Mouse (Mus musculus): ENCODE results near the gene Col4a1. TPM values are rescaled to one million over a fixed set of nuclear protein-coding genes. Genes with fewer than 3 reads are reported as not detected.

Col4a1 gene
- 122 and 123 TPM in 2 replicates for polyA plus RNA-seq (2016; fragmentation: Nextera tagmentation; extraction: Ambion mirVana)

GRCm38 (mm10) chr8:11312349-11313175, at the start of gene Col4a1, which contains the start of gene Col4a2:
TSS of gene Col4a1 (minus strand) at chr8:11312826.
TSS of gene Col4a2 (plus strand) at chr8:11312805.
- peak; percentile 76 for DNase-seq (ENCODE audit: low spot score)
- Histone ChIP-seq H3K27ac (peak within 1 kb of the TSS; percentile 91), H3K36me3 (no peaks in the 10 kb centered on the region), H3K9me3 (no peaks in the 10 kb centered on the region), H3K4me3 (peak within 1 kb of the TSS; percentile 75), H3K4me1 (replicated peaks) (peaks cover 90% of the 10 kb centered on the region), H3K27me3 (ENCODE audit: insufficient read depth, poor library complexity, severe bottlenecking) (peaks cover 90% of the 10 kb centered on the region)
- WGBS = under 1% methylated on average over 77 of the region's 87 CpGs

DNA sequence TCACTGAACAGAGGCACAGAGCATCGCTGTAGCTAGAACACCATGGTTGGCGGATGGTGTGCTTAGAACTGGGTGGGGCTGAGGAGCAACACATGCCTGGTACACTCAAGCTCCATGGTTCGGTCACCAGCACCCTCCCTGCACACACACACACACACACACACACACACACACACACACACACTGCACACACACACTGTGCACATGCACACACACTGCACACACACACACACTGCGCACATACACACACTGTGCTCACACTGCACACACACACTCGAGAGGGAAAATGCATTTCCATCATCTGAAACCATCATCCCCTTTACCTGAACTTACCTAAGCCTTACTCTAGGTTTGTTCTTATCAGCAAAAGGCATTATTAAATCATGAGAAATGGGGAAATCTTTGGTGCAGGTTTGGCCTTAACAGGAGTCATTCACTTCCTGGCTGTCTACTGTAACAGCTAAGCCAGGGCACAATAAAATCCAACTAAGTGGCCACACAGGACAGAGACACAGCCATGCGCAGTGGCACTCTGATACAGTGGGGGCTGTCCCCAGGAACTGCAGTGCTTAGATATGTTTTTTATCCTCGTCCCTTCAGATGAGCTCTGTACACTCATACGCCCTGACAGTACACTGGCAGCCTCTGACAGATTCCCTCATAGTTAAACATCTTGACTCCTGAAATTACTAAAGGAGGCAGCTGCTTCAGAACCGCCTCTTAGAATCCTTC, 49.1 kb upstream of the Col4a1 start:
- DNase-seq (ENCODE audit: low spot score) = no peak
- peak overlapping the region; percentile 89 for H3K27ac ChIP-seq
- 62% methylated on average over 9 of the region's 9 CpGs for WGBS
- H3K27me3 ChIP-seq (ENCODE audit: insufficient read depth, poor library complexity, severe bottlenecking) = no peaks in the 10 kb centered on the region
- no peaks in the 10 kb centered on the region for H3K36me3 ChIP-seq
- H3K4me1 ChIP-seq (replicated peaks) = peaks cover 72% of the 10 kb centered on the region
- no peaks in the 10 kb centered on the region for H3K9me3 ChIP-seq
- H3K4me3 ChIP-seq = 0 out of 2 replicates have a peak overlapping the region, but pooled peaks have one; percentile 20

DNA sequence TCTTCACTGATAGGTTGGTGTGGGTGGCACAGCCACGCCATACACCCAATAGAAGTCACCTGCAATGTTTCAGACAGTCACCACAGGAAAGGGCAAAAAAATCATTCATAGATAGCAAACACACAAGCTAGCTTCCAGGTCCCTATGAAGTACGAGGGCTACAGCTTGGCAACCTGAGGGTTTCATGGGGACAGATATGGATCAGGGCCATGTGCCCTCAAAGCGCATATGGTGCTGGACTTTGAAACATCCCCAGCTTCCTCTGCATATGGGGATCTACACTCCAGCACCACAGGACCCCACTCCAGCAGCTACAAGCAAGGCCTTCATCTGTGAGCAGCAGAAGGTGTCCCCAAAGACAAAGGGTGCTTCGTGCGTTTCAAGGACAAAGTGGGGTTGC, 47.2 kb upstream of the Col4a1 start:
- H3K27me3 ChIP-seq (ENCODE audit: insufficient read depth, poor library complexity, severe bottlenecking) = no peaks in the 10 kb centered on the region
- DNase-seq (ENCODE audit: low spot score) = no peak
- H3K36me3 ChIP-seq = peaks cover 5% of the 10 kb centered on the region; the same call in 1 of the 2 replicates
- H3K9me3 ChIP-seq = no peaks in the 10 kb centered on the region
- 85% methylated on average over 5 of the region's 5 CpGs for WGBS
- H3K27ac ChIP-seq = peak overlapping the region; percentile 89
- no peak overlapping the region for H3K4me3 ChIP-seq
- H3K4me1 ChIP-seq (replicated peaks) = peaks cover 66% of the 10 kb centered on the region

- H3K27ac ChIP-seq = peak overlapping the region; percentile 66
- H3K4me1 ChIP-seq (replicated peaks) = peaks cover 48% of the 10 kb centered on the region
- H3K9me3 ChIP-seq = no peaks in the 10 kb centered on the region
- peaks cover 5% of the 10 kb centered on the region; the same call in 1 of the 2 replicates for H3K36me3 ChIP-seq
- 51% methylated on average over 7 of the region's 7 CpGs for WGBS
- no peak for DNase-seq (ENCODE audit: low spot score)
- no peaks in the 10 kb centered on the region for H3K27me3 ChIP-seq (ENCODE audit: insufficient read depth, poor library complexity, severe bottlenecking)
- no peak overlapping the region for H3K4me3 ChIP-seq
These were observed 45.4 kb upstream of the Col4a1 start for GRCm38 (mm10) chr8:11357921-11358436.

DNA sequence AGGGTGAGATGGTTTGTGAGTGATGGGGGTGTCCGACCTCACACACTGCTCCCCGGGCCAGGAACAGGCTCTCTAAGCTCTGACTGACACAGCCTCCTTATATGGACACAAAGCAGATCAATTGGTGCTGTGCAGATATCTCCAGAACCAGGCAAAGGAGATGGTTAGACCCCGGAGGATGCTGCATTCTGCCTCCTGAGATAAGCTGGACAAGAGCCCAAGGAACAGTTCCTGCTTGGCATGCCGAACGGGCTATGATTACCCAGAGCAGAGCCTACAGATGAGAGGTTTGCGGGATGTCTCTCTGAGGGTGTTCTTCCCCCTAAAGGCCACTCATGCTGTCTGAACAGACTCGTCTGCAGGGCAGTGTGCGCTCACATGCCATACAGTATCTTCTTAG, 44.1 kb upstream of the Col4a1 start:
- WGBS = 88% methylated on average over 8 of the region's 8 CpGs
- Histone ChIP-seq H3K27ac (no peak overlapping the region), H3K9me3 (no peaks in the 10 kb centered on the region), H3K4me1 (replicated peaks) (peaks cover 36% of the 10 kb centered on the region), H3K36me3 (peaks cover 5% of the 10 kb centered on the region; the same call in 1 of the 2 replicates), H3K27me3 (ENCODE audit: insufficient read depth, poor library complexity, severe bottlenecking) (no peaks in the 10 kb centered on the region), H3K4me3 (no peak overlapping the region)
- no peak for DNase-seq (ENCODE audit: low spot score)

DNA sequence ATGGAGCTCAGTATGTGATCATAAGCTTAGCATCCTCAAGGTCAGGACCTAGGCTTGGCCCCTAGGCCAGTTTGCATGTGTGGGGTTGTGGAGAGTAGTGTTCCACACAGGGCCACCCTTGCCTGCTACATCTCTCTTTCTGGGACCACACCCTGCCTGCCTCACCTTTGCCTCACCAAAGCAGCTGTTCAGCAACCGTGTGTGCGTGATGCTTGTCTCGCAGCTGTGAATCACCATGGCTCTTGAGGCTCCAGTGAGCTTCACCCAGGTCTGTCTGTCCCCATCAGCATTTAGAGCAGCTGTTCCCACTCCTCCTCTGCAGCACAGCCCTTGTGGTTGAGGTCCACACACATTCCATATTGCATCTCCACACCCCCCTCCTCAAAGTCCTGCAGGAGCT, 43.3 kb upstream of the Col4a1 start:
- no peak for DNase-seq (ENCODE audit: low spot score)
- WGBS = 96% methylated on average over 3 of the region's 3 CpGs
- peaks cover 27% of the 10 kb centered on the region for H3K4me1 ChIP-seq (replicated peaks)
- H3K9me3 ChIP-seq = no peaks in the 10 kb centered on the region
- H3K4me3 ChIP-seq = no peak overlapping the region
- H3K36me3 ChIP-seq = peaks cover 5% of the 10 kb centered on the region; the same call in 1 of the 2 replicates
- H3K27me3 ChIP-seq (ENCODE audit: insufficient read depth, poor library complexity, severe bottlenecking) = no peaks in the 10 kb centered on the region
- no peak overlapping the region; the same call in 1 of the 2 replicates for H3K27ac ChIP-seq

- no peak for DNase-seq (ENCODE audit: low spot score)
- Histone ChIP-seq H3K27ac (no peak overlapping the region), H3K4me3 (no peak overlapping the region), H3K27me3 (ENCODE audit: insufficient read depth, poor library complexity, severe bottlenecking) (no peaks in the 10 kb centered on the region), H3K9me3 (no peaks in the 10 kb centered on the region), H3K36me3 (peaks cover 5% of the 10 kb centered on the region; the same call in 1 of the 2 replicates), H3K4me1 (replicated peaks) (peaks cover 17% of the 10 kb centered on the region)
- WGBS = 92% methylated on average over 8 of the region's 8 CpGs
These were observed 42.3 kb upstream of the Col4a1 start for GRCm38 (mm10) chr8:11354800-11355451.

- 86% methylated on average over 11 of the region's 11 CpGs for WGBS
- no peak for DNase-seq (ENCODE audit: low spot score)
These were observed 39.9 kb upstream of the Col4a1 start for GRCm38 (mm10) chr8:11352514-11352913.

GRCm38 (mm10) chr8:11351355-11351754, 38.7 kb upstream of the Col4a1 start:
- Histone ChIP-seq H3K4me3 (no peak overlapping the region), H3K9me3 (no peaks in the 10 kb centered on the region), H3K4me1 (replicated peaks) (0 out of 2 replicates have a peak, but pooled peaks cover 12% of the 10 kb centered on the region), H3K27me3 (ENCODE audit: insufficient read depth, poor library complexity, severe bottlenecking) (no peaks in the 10 kb centered on the region), H3K36me3 (peaks cover 5% of the 10 kb centered on the region; the same call in 1 of the 2 replicates), H3K27ac (no peak overlapping the region)
- no peak for DNase-seq (ENCODE audit: low spot score)
- WGBS = 90% methylated on average over 6 of the region's 6 CpGs

More at GRCm38 (mm10) chr8:11352514-11352913, 39.9 kb upstream of the Col4a1 start:
- H3K4me1 ChIP-seq (replicated peaks) = 0 out of 2 replicates have a peak, but pooled peaks cover 10% of the 10 kb centered on the region
- no peaks in the 10 kb centered on the region for H3K9me3 ChIP-seq
- peaks cover 5% of the 10 kb centered on the region; the same call in 1 of the 2 replicates for H3K36me3 ChIP-seq
- H3K4me3 ChIP-seq = no peak overlapping the region
- H3K27me3 ChIP-seq (ENCODE audit: insufficient read depth, poor library complexity, severe bottlenecking) = no peaks in the 10 kb centered on the region
- no peak overlapping the region for H3K27ac ChIP-seq

DNA sequence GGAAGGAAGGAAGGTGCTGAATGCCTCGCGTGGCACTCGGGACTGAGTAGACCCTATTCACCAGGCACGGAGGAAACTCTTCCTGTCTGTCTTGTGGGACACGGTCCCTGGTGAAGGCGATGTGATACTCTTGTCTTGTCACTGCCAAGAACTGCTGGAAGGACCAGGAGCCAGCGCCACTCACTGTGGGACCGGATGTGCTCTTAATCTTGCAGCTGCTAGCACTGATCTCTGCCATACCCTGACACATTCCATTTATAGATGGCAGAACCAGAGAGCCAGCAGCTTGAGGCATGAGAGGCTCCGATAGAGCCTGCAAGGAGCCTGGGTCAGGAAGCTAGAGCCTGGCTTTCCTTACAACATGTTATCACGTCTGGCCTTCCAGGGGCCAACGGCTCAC, 36.0 kb upstream of the Col4a1 start:
- Histone ChIP-seq H3K9me3 (no peaks in the 10 kb centered on the region), H3K36me3 (no peaks in the 10 kb centered on the region)
- WGBS = 86% methylated on average over 11 of the region's 11 CpGs

GRCm38 (mm10) chr8:11347699-11348098, 35.1 kb upstream of the Col4a1 start:
- no peak for DNase-seq (ENCODE audit: low spot score)
- Histone ChIP-seq H3K27me3 (ENCODE audit: insufficient read depth, poor library complexity, severe bottlenecking) (no peaks in the 10 kb centered on the region), H3K27ac (no peak overlapping the region), H3K4me1 (replicated peaks) (0 out of 2 replicates have a peak, but pooled peaks cover 13% of the 10 kb centered on the region), H3K9me3 (no peaks in the 10 kb centered on the region), H3K4me3 (no peak overlapping the region), H3K36me3 (no peaks in the 10 kb centered on the region)
- 89% methylated on average over 9 of the region's 9 CpGs for WGBS

More for the DNA sequence above, 36.0 kb upstream of the Col4a1 start:
- H3K27ac ChIP-seq = 0 out of 2 replicates have a peak overlapping the region, but pooled peaks have one; percentile 5
- H3K4me3 ChIP-seq = no peak overlapping the region
- H3K4me1 ChIP-seq (replicated peaks) = 0 out of 2 replicates have a peak, but pooled peaks cover 13% of the 10 kb centered on the region
- no peak for DNase-seq (ENCODE audit: low spot score)
- H3K27me3 ChIP-seq (ENCODE audit: insufficient read depth, poor library complexity, severe bottlenecking) = no peaks in the 10 kb centered on the region

DNA sequence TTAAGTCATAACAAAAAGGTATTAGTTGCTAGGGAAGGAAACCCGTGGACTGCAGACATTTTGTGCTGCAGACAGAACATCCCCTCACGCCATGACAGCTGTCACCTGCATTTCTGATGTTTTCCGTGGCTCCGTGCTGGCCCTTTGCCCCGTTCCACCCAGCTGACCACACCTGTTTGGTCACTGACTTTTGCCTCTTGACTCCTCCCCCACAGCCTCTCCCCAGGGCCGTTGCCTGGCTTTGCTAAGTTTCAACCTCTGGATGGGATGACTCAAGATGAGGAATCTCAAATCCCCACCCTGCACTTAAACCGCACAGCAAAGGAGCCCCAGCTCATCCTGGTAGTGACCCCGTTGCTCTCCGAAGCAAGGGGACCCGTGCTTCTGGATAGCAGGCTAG, 33.6 kb upstream of the Col4a1 start:
- Histone ChIP-seq H3K4me3 (no peak overlapping the region), H3K36me3 (no peaks in the 10 kb centered on the region), H3K9me3 (no peaks in the 10 kb centered on the region), H3K27me3 (ENCODE audit: insufficient read depth, poor library complexity, severe bottlenecking) (no peaks in the 10 kb centered on the region), H3K4me1 (replicated peaks) (0 out of 2 replicates have a peak, but pooled peaks cover 13% of the 10 kb centered on the region), H3K27ac (no peak overlapping the region)
- DNase-seq (ENCODE audit: low spot score) = no peak
- 83% methylated on average over 10 of the region's 10 CpGs for WGBS
